Mouse (Mus musculus) midbrain, embryonic 10.5 days (tissue): ENCODE measurements around the gene 4930523C07Rik. TPM values are rescaled to one million over a fixed set of nuclear protein-coding genes. Genes with fewer than 3 reads are reported as not detected.

Experiments used
- DNase-seq: peaks from one replicate; pipeline ENCODE4 v3.0.0-alpha.2; 2017; ENCODE audit warnings: low spot score
- H3K27ac ChIP-seq: fragments of 300-500 bp; sonication (generic); replicated peaks from 2 replicates; pipeline ENCODE4 v1.5.1; 2016; ENCODE audit warnings: mild to moderate bottlenecking
- H3K27me3 ChIP-seq: fragments of 300-500 bp; sonication (generic); 2 replicates; pipeline ENCODE4 v1.6.1; 2016; ENCODE audit warnings: low read depth, mild to moderate bottlenecking; ENCODE audit not compliant: poor library complexity, severe bottlenecking
- H3K36me3 ChIP-seq: fragments of 300-500 bp; sonication (generic); 2 replicates; pipeline ENCODE4 v1.6.1; 2016; ENCODE audit warnings: mild to moderate bottlenecking, moderate library complexity
- H3K4me1 ChIP-seq: fragments of 300-500 bp; sonication (generic); 2 replicates; pipeline ENCODE4 v1.6.1; 2016
- H3K4me3 ChIP-seq: fragments of 300-500 bp; sonication (generic); 2 replicates; pipeline ENCODE4 v1.5.1; 2016; ENCODE audit warnings: mild to moderate bottlenecking, moderate library complexity
- H3K9me3 ChIP-seq: fragments of 300-500 bp; sonication (generic); replicated peaks from 2 replicates; pipeline ENCODE4 v1.6.1; 2016; ENCODE audit warnings: mild to moderate bottlenecking
- WGBS: fragments of 180-500 bp; shearing (Covaris S2); methylation state at CpG from one replicate; pipeline ENCODE4 v1.1.7; 2016; 5-methylcytosine and 5-hydroxymethylcytosine counted together
- polyA plus RNA-seq: library from polyadenylated mRNA; unstranded; fragments of >200 nt; fragmentation: Nextera tagmentation; extraction: Ambion mirVana; gene quantifications from 2 replicates; pipeline ENCODE4 v1.2.1, GENCODE M21; 2016

4930523C07Rik gene
- 1.8 and 3.2 TPM in 2 replicates for polyA plus RNA-seq

GRCm38 (mm10) chr1:160044237-160045021 is at the start of gene 4930523C07Rik:
4930523C07Rik (plus strand) TSS chr1:160044382.
- H3K4me1 ChIP-seq: peaks cover 11% of the 10 kb centered on the region
- H3K36me3 ChIP-seq: no peaks in the 10 kb centered on the region
- 4% methylated on average over 33 of the region's 33 CpGs for WGBS
- peak; percentile 49 for DNase-seq
- no peaks in the 10 kb centered on the region for H3K9me3 ChIP-seq
- peak within 1 kb of the TSS; percentile 59 for H3K4me3 ChIP-seq
- H3K27me3 ChIP-seq: peaks cover 8% of the 10 kb centered on the region; the same call in 1 of the 2 replicates
- peak within 1 kb of the TSS; percentile 72 for H3K27ac ChIP-seq

- Histone ChIP-seq H3K27me3 (no peaks in the 10 kb centered on the region), H3K9me3 (no peaks in the 10 kb centered on the region), H3K4me1 (no peaks in the 10 kb centered on the region), H3K27ac (no peak overlapping the region), H3K36me3 (no peaks in the 10 kb centered on the region), H3K4me3 (no peak overlapping the region)
- DNase-seq: no peak
- 77% methylated on average over 2 of the region's 2 CpGs for WGBS
These were observed 46.9 kb upstream of the 4930523C07Rik start for GRCm38 (mm10) chr1:159997329-159997728.

- Histone ChIP-seq H3K4me1 (no peaks in the 10 kb centered on the region), H3K36me3 (no peaks in the 10 kb centered on the region), H3K9me3 (no peaks in the 10 kb centered on the region), H3K4me3 (no peak overlapping the region), H3K27ac (no peak overlapping the region), H3K27me3 (no peaks in the 10 kb centered on the region)
- DNase-seq: no peak
- WGBS: 88% methylated on average over 1 of the region's 1 CpGs
These were observed 45.8 kb upstream of the 4930523C07Rik start for GRCm38 (mm10) chr1:159998349-159998748.

- Histone ChIP-seq H3K4me3 (no peak overlapping the region), H3K27me3 (no peaks in the 10 kb centered on the region), H3K36me3 (no peaks in the 10 kb centered on the region), H3K4me1 (no peaks in the 10 kb centered on the region), H3K9me3 (no peaks in the 10 kb centered on the region), H3K27ac (no peak overlapping the region)
- DNase-seq: no peak
- 75% methylated on average over 3 of the region's 3 CpGs for WGBS
These were observed 45.0 kb upstream of the 4930523C07Rik start for GRCm38 (mm10) chr1:159999232-159999631.

GRCm38 (mm10) chr1:160005319-160005718 is 38.9 kb upstream of the 4930523C07Rik start:
- Histone ChIP-seq H3K36me3 (no peaks in the 10 kb centered on the region), H3K4me3 (no peak overlapping the region), H3K9me3 (no peaks in the 10 kb centered on the region), H3K4me1 (no peaks in the 10 kb centered on the region), H3K27ac (no peak overlapping the region), H3K27me3 (no peaks in the 10 kb centered on the region)
- WGBS: 86% methylated on average over 4 of the region's 4 CpGs
- no peak for DNase-seq

GRCm38 (mm10) chr1:160006919-160007588 is 37.1 kb upstream of the 4930523C07Rik start:
- H3K27me3 ChIP-seq: no peaks in the 10 kb centered on the region
- WGBS: 93% methylated on average over 8 of the region's 8 CpGs

GRCm38 (mm10) chr1:160013042-160013441 is 31.1 kb upstream of the 4930523C07Rik start:
- Histone ChIP-seq H3K27ac (no peak overlapping the region), H3K9me3 (no peaks in the 10 kb centered on the region), H3K4me3 (no peak overlapping the region), H3K36me3 (no peaks in the 10 kb centered on the region), H3K4me1 (no peaks in the 10 kb centered on the region), H3K27me3 (no peaks in the 10 kb centered on the region)
- no peak for DNase-seq
- WGBS: 88% methylated on average over 3 of the region's 3 CpGs

More at GRCm38 (mm10) chr1:160006919-160007588, 37.1 kb upstream of the 4930523C07Rik start:
- Histone ChIP-seq H3K27ac (no peak overlapping the region), H3K36me3 (no peaks in the 10 kb centered on the region), H3K4me1 (no peaks in the 10 kb centered on the region), H3K9me3 (no peaks in the 10 kb centered on the region), H3K4me3 (no peak overlapping the region)
- DNase-seq: no peak

GRCm38 (mm10) chr1:160024339-160024980 is 19.7 kb upstream of the 4930523C07Rik start:
- 89% methylated on average over 10 of the region's 10 CpGs for WGBS
- DNase-seq: no peak
- H3K4me1 ChIP-seq: peaks cover 4% of the 10 kb centered on the region; the same call in 1 of the 2 replicates
- H3K27ac ChIP-seq: no peak overlapping the region
- no peaks in the 10 kb centered on the region for H3K27me3 ChIP-seq
- H3K9me3 ChIP-seq: no peaks in the 10 kb centered on the region
- H3K36me3 ChIP-seq: no peaks in the 10 kb centered on the region
- H3K4me3 ChIP-seq: no peak overlapping the region

- Histone ChIP-seq H3K4me1 (peaks cover 4% of the 10 kb centered on the region; the same call in 1 of the 2 replicates), H3K9me3 (no peaks in the 10 kb centered on the region), H3K36me3 (no peaks in the 10 kb centered on the region), H3K27me3 (no peaks in the 10 kb centered on the region), H3K4me3 (no peak overlapping the region), H3K27ac (no peak overlapping the region)
- WGBS: 87% methylated on average over 11 of the region's 11 CpGs
- DNase-seq: no peak
These were observed 18.9 kb upstream of the 4930523C07Rik start for GRCm38 (mm10) chr1:160025146-160025894.

- Histone ChIP-seq H3K36me3 (no peaks in the 10 kb centered on the region), H3K4me3 (no peak overlapping the region), H3K4me1 (peaks cover 4% of the 10 kb centered on the region; the same call in 1 of the 2 replicates), H3K9me3 (no peaks in the 10 kb centered on the region), H3K27me3 (no peaks in the 10 kb centered on the region), H3K27ac (no peak overlapping the region)
- DNase-seq: no peak
- 89% methylated on average over 5 of the region's 5 CpGs for WGBS
These were observed 18.3 kb upstream of the 4930523C07Rik start for GRCm38 (mm10) chr1:160025895-160026255.

- Histone ChIP-seq H3K27ac (no peak overlapping the region), H3K36me3 (no peaks in the 10 kb centered on the region), H3K4me1 (peaks cover 4% of the 10 kb centered on the region; the same call in 1 of the 2 replicates), H3K4me3 (no peak overlapping the region), H3K9me3 (no peaks in the 10 kb centered on the region), H3K27me3 (no peaks in the 10 kb centered on the region)
- DNase-seq: no peak
- WGBS: 71% methylated on average over 4 of the region's 4 CpGs
These were observed 16.2 kb upstream of the 4930523C07Rik start for GRCm38 (mm10) chr1:160027939-160028338.

GRCm38 (mm10) chr1:160033948-160034598 is 10.1 kb upstream of the 4930523C07Rik start:
- H3K27me3 ChIP-seq: no peaks in the 10 kb centered on the region
- no peaks in the 10 kb centered on the region for H3K4me1 ChIP-seq
- 84% methylated on average over 4 of the region's 4 CpGs for WGBS
- H3K27ac ChIP-seq: no peak overlapping the region
- H3K9me3 ChIP-seq: no peaks in the 10 kb centered on the region
- DNase-seq: no peak
- H3K4me3 ChIP-seq: no peak overlapping the region
- no peaks in the 10 kb centered on the region for H3K36me3 ChIP-seq
